Mouse (Mus musculus): ENCODE data around the gene Stx1a. TPM values are rescaled to one million over a fixed set of nuclear protein-coding genes. Genes with fewer than 3 reads are reported as not detected.

The Stx1a gene
- total and polyA plus RNA-seq, 2 experiments from 2014 or later: 126 to 149 TPM

GRCm38 (mm10) chr5:135002151-135002550 is 21.1 kb upstream of the Stx1a start:
- H3K27ac ChIP-seq: no peak overlapping the region
- WGBS: 61% methylated on average over 5 of the region's 5 CpGs
- H3K4me3 ChIP-seq (ENCODE audit: low read length): no peak overlapping the region
- ATAC-seq: no peak
- TF ChIP-seq CTCF (IDR thresholded peaks at IDR 0.05; ENCODE audit: low read depth): no peak
- peaks cover 10% of the 10 kb centered on the region; the same call in 1 of the 2 replicates for H3K4me1 ChIP-seq (ENCODE audit: insufficient read depth, low read length)
- no peak overlapping the region for H3K9ac ChIP-seq (replicated peaks; ENCODE audit: low read length)
- DNase-seq (ENCODE audit: low spot score): no peak
- no peak overlapping the region for H3K4me2 ChIP-seq (ENCODE audit: low read depth, low read length)
- no peaks in the 10 kb centered on the region for H3K36me3 ChIP-seq (ENCODE audit: insufficient read depth, low read length)
- H3K27me3 ChIP-seq (ENCODE audit: insufficient read depth, low read length): no peaks in the 10 kb centered on the region
- no peaks in the 10 kb centered on the region for H3K9me3 ChIP-seq (ENCODE audit: low read length)

GRCm38 (mm10) chr5:135007802-135008571 is 15.3 kb upstream of the Stx1a start:
- Histone ChIP-seq H3K9me3 (ENCODE audit: low read length) (no peaks in the 10 kb centered on the region), H3K4me2 (ENCODE audit: low read depth, low read length) (peak overlapping the region; percentile 84), H3K27ac (peak overlapping the region; percentile 98), H3K9ac (replicated peaks; ENCODE audit: low read length) (peak overlapping the region; percentile 68), H3K4me1 (ENCODE audit: insufficient read depth, low read length) (peaks cover 4% of the 10 kb centered on the region), H3K36me3 (ENCODE audit: insufficient read depth, low read length) (no peaks in the 10 kb centered on the region), H3K4me3 (ENCODE audit: low read length) (peak overlapping the region; percentile 53), H3K27me3 (ENCODE audit: insufficient read depth, low read length) (no peaks in the 10 kb centered on the region)
- ATAC-seq (no peak), DNase-seq (ENCODE audit: low spot score) (peak; percentile 44)
- WGBS: 31% methylated on average over 16 of the region's 16 CpGs
- peak; percentile 31; the same call in 1 of the 2 replicates for TF ChIP-seq CTCF (IDR thresholded peaks at IDR 0.05; ENCODE audit: low read depth)

GRCm38 (mm10) chr5:135008671-135009589 is 14.4 kb upstream of the Stx1a start, which contains the start of gene Abhd11:
Abhd11 (plus strand) TSS chr5:135009152.
- H3K9me3 ChIP-seq (ENCODE audit: low read length): no peaks in the 10 kb centered on the region
- under 1% methylated on average over 52 of the region's 52 CpGs for WGBS
- peak within 1 kb of the TSS; percentile 68 for H3K9ac ChIP-seq (replicated peaks; ENCODE audit: low read length)
- TF ChIP-seq CTCF (IDR thresholded peaks at IDR 0.05; ENCODE audit: low read depth): peak; percentile 35
- DNase-seq (ENCODE audit: low spot score) (peak; percentile 100), ATAC-seq (peak; percentile 92)
- peak within 1 kb of the TSS; percentile 98 for H3K27ac ChIP-seq
- peak within 1 kb of the TSS; percentile 84 for H3K4me2 ChIP-seq (ENCODE audit: low read depth, low read length)
- peak within 1 kb of the TSS; percentile 53 for H3K4me3 ChIP-seq (ENCODE audit: low read length)
- no peaks in the 10 kb centered on the region for H3K27me3 ChIP-seq (ENCODE audit: insufficient read depth, low read length)
- peaks cover 4% of the 10 kb centered on the region for H3K4me1 ChIP-seq (ENCODE audit: insufficient read depth, low read length)
- H3K36me3 ChIP-seq (ENCODE audit: insufficient read depth, low read length): no peaks in the 10 kb centered on the region

- WGBS: under 1% methylated on average over 35 of the region's 37 CpGs
- peak; percentile 87 for DNase-seq (ENCODE audit: low spot score)
These were observed 13.5 kb upstream of the Stx1a start for GRCm38 (mm10) chr5:135009590-135010319.

GRCm38 (mm10) chr5:135010320-135010709 is 13.0 kb upstream of the Stx1a start:
- H3K36me3 ChIP-seq (ENCODE audit: insufficient read depth, low read length): no peaks in the 10 kb centered on the region
- 58% methylated on average over 7 of the region's 7 CpGs for WGBS
- ATAC-seq: no peak

More at GRCm38 (mm10) chr5:135009590-135010319, 13.5 kb upstream of the Stx1a start:
- no peaks in the 10 kb centered on the region for H3K9me3 ChIP-seq (ENCODE audit: low read length)
- no peaks in the 10 kb centered on the region for H3K27me3 ChIP-seq (ENCODE audit: insufficient read depth, low read length)
- H3K4me2 ChIP-seq (ENCODE audit: low read depth, low read length): peak overlapping the region; percentile 84
- no peak for TF ChIP-seq CTCF (IDR thresholded peaks at IDR 0.05; ENCODE audit: low read depth)
- peak overlapping the region; percentile 53 for H3K4me3 ChIP-seq (ENCODE audit: low read length)
- peak overlapping the region; percentile 98 for H3K27ac ChIP-seq
- peak overlapping the region; percentile 68 for H3K9ac ChIP-seq (replicated peaks; ENCODE audit: low read length)
- no peaks in the 10 kb centered on the region for H3K36me3 ChIP-seq (ENCODE audit: insufficient read depth, low read length)
- peak; percentile 84 for ATAC-seq
- H3K4me1 ChIP-seq (ENCODE audit: insufficient read depth, low read length): peaks cover 4% of the 10 kb centered on the region

More at GRCm38 (mm10) chr5:135010320-135010709, 13.0 kb upstream of the Stx1a start:
- no peaks in the 10 kb centered on the region for H3K27me3 ChIP-seq (ENCODE audit: insufficient read depth, low read length)
- no peaks in the 10 kb centered on the region for H3K9me3 ChIP-seq (ENCODE audit: low read length)
- peak overlapping the region; percentile 84 for H3K4me2 ChIP-seq (ENCODE audit: low read depth, low read length)
- H3K27ac ChIP-seq: peak overlapping the region; percentile 98; the same call in 1 of the 2 replicates
- no peak for DNase-seq (ENCODE audit: low spot score)
- H3K4me3 ChIP-seq (ENCODE audit: low read length): peak overlapping the region; percentile 53
- TF ChIP-seq CTCF (IDR thresholded peaks at IDR 0.05; ENCODE audit: low read depth): no peak
- H3K9ac ChIP-seq (replicated peaks; ENCODE audit: low read length): peak overlapping the region; percentile 68
- peaks cover 4% of the 10 kb centered on the region for H3K4me1 ChIP-seq (ENCODE audit: insufficient read depth, low read length)

Data from hindbrain, postnatal 0 days (tissue).